Mouse (Mus musculus) forebrain, embryonic 16.5 days (tissue): ENCODE data around the gene Gm20388. TPM values are rescaled to one million over a fixed set of nuclear protein-coding genes. Genes with fewer than 3 reads are reported as not detected.
A peak's percentile ranks its signal among the peaks of the same experiment; 100 is the strongest.

Experiments used
- ATAC-seq: fragments of 200-750 bp; cut with Nextera tagmentation; 2 replicates; pipeline ENCODE4 v1.8.0; 2017; ENCODE audit warnings: mild to moderate bottlenecking, moderate library complexity
- H3K27ac ChIP-seq: fragments of 300-500 bp; sonication (generic); 2 replicates; pipeline ENCODE4 v1.5.1; 2014; ENCODE audit warnings: low read length, control low read depth
- H3K27me3 ChIP-seq: fragments of 300-500 bp; sonication (generic); replicated peaks from 2 replicates; pipeline ENCODE4 v1.6.1; 2014; ENCODE audit warnings: low read length; ENCODE audit not compliant: control insufficient read depth, insufficient read depth
- H3K36me3 ChIP-seq: fragments of 300-500 bp; sonication (generic); 2 replicates; pipeline ENCODE4 v1.6.1; 2014; ENCODE audit not compliant: control insufficient read depth, insufficient read depth
- H3K4me1 ChIP-seq: fragments of 300-500 bp; sonication (generic); replicated peaks from 2 replicates; pipeline ENCODE4 v1.6.1; 2014; ENCODE audit warnings: low read length; ENCODE audit not compliant: control insufficient read depth, insufficient read depth
- H3K4me2 ChIP-seq: fragments of 300-500 bp; sonication (generic); 2 replicates; pipeline ENCODE4 v1.6.1; 2014; ENCODE audit warnings: mild to moderate bottlenecking, low read length, control low read depth
- H3K4me3 ChIP-seq: fragments of 300-500 bp; sonication (generic); replicated peaks from 2 replicates; pipeline ENCODE4 v1.5.1; 2014; ENCODE audit warnings: mild to moderate bottlenecking, low read length, control low read depth
- H3K9ac ChIP-seq: fragments of 300-500 bp; sonication (generic); replicated peaks from 2 replicates; pipeline ENCODE4 v1.6.1; 2014; ENCODE audit warnings: low read depth, low read length, control low read depth
- H3K9me3 ChIP-seq: fragments of 300-500 bp; sonication (generic); 2 replicates; pipeline ENCODE4 v1.6.1; 2016; ENCODE audit warnings: low read length; ENCODE audit not compliant: control insufficient read depth
- WGBS: fragments of 180-500 bp; shearing (Covaris S2); extraction: QIAGEN DNeasy Blood & Tissue Kit; methylation state at CpG from one replicate; pipeline ENCODE4 v1.1.7; 2014; 5-methylcytosine and 5-hydroxymethylcytosine counted together
- polyA plus RNA-seq: library from polyadenylated mRNA; unstranded; fragments of >200 nt; fragmentation: Nextera tagmentation; extraction: Ambion mirVana; gene quantifications from 2 replicates; pipeline ENCODE4 v1.2.1, GENCODE M21; 2015

The Gm20388 gene
- polyA plus RNA-seq, 1 experiment from 2014 or later, result 4.7 TPM

DNA sequence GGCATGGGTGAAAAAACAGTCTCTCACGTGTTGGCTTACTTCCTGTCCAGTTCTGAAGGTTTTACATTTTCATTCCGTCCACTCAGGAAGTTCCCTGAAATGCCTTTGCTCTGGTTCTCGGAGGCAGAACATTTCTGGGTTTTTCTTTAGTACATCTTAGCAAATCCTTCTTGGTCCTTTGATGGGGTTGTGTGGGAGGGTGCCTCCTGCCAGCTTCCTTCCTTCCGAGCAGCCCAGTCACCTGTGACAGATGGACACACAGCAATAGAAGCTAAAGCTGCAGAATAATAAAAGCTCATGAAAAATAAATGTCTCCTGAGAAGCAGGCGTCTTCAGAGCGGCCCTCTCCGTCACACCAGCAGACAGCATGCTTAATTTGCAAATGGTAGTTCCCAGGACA lies 4168.3 kb downstream of the Gm20388 start:
- Histone ChIP-seq H3K4me1 (no peaks in the 10 kb centered on the region), H3K4me2 (no peak overlapping the region), H3K36me3 (no peaks in the 10 kb centered on the region), H3K27me3 (no peaks in the 10 kb centered on the region), H3K4me3 (no peak overlapping the region), H3K9me3 (no peaks in the 10 kb centered on the region), H3K9ac (no peak overlapping the region), H3K27ac (no peak overlapping the region)
- WGBS, result 70% methylated on average over 7 of the region's 7 CpGs
- no peak for ATAC-seq

GRCm38 (mm10) chr8:124080467-124081326 lies 4170.1 kb downstream of the Gm20388 start:
- ATAC-seq, result no peak

DNA sequence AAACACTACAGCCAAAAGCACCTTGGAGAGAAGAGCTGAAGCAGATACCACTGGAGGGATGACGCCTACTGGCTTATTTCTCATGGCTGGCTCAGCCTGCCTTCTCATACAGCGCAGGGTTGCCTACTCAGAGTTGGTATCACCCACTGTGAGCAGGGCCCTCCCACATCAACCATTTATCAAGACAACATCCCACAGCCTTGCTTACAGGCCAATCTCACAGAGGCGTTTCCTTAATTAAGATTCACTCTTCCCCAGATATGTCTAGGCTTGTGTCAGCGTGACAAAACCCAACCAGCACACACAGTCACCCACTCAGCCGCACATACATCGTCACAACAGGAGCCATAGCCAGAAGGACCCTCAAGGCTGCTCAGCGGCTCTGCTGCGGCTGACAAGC lies 4172.0 kb downstream of the Gm20388 start:
- no peaks in the 10 kb centered on the region for H3K27me3 ChIP-seq
- WGBS, result 91% methylated on average over 8 of the region's 8 CpGs
- no peak overlapping the region for H3K4me2 ChIP-seq
- no peaks in the 10 kb centered on the region for H3K9me3 ChIP-seq
- H3K4me3 ChIP-seq, result no peak overlapping the region
- no peaks in the 10 kb centered on the region for H3K4me1 ChIP-seq
- H3K36me3 ChIP-seq, result no peaks in the 10 kb centered on the region
- no peak for ATAC-seq
- no peak overlapping the region for H3K9ac ChIP-seq
- no peak overlapping the region for H3K27ac ChIP-seq

More at GRCm38 (mm10) chr8:124080467-124081326, 4170.1 kb downstream of the Gm20388 start:
- Histone ChIP-seq H3K4me3 (no peak overlapping the region), H3K9me3 (no peaks in the 10 kb centered on the region), H3K27ac (no peak overlapping the region), H3K9ac (no peak overlapping the region), H3K36me3 (no peaks in the 10 kb centered on the region), H3K27me3 (no peaks in the 10 kb centered on the region), H3K4me2 (no peak overlapping the region), H3K4me1 (no peaks in the 10 kb centered on the region)
- WGBS, result 87% methylated on average over 21 of the region's 21 CpGs

DNA sequence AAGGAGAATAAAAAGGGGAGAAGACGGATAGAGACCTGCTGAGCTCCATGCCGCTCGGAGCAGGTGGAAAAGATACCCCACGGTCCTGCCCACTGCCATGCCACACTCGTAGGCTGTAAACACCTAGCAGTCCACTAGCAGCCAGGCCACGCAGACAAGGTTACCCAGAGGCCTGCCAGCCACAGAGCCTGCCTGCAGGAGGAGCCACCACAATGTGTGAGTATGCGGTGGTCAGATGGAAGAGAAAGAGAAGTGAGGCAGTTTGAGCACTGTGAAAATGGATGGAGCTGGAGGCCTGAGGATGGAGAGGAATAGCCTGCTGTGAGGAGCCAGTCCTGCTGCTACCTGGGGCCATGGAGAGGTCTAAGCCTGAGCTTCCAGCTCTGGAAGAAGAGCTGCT lies 4173.0 kb downstream of the Gm20388 start:
- H3K27me3 ChIP-seq, result no peaks in the 10 kb centered on the region
- no peak overlapping the region for H3K9ac ChIP-seq
- H3K4me3 ChIP-seq, result no peak overlapping the region
- no peak overlapping the region for H3K27ac ChIP-seq
- no peaks in the 10 kb centered on the region for H3K36me3 ChIP-seq
- H3K4me1 ChIP-seq, result no peaks in the 10 kb centered on the region
- WGBS, result 81% methylated on average over 7 of the region's 7 CpGs
- no peaks in the 10 kb centered on the region for H3K9me3 ChIP-seq
- ATAC-seq, result no peak
- no peak overlapping the region for H3K4me2 ChIP-seq

GRCm38 (mm10) chr8:124085668-124086067 lies 4175.0 kb downstream of the Gm20388 start:
- Histone ChIP-seq H3K9ac (no peak overlapping the region), H3K36me3 (no peaks in the 10 kb centered on the region), H3K4me3 (no peak overlapping the region), H3K27ac (no peak overlapping the region), H3K4me1 (no peaks in the 10 kb centered on the region), H3K27me3 (no peaks in the 10 kb centered on the region), H3K4me2 (no peak overlapping the region), H3K9me3 (no peaks in the 10 kb centered on the region)
- no peak for ATAC-seq
- 75% methylated on average over 4 of the region's 4 CpGs for WGBS

GRCm38 (mm10) chr8:124088092-124088613 lies 4177.5 kb downstream of the Gm20388 start:
- H3K27me3 ChIP-seq, result no peaks in the 10 kb centered on the region
- no peaks in the 10 kb centered on the region for H3K36me3 ChIP-seq
- H3K4me1 ChIP-seq, result no peaks in the 10 kb centered on the region
- ATAC-seq, result no peak
- no peak overlapping the region for H3K4me2 ChIP-seq
- H3K9ac ChIP-seq, result no peak overlapping the region
- H3K4me3 ChIP-seq, result no peak overlapping the region
- no peak overlapping the region for H3K27ac ChIP-seq
- WGBS, result 40% methylated on average over 11 of the region's 11 CpGs
- H3K9me3 ChIP-seq, result no peaks in the 10 kb centered on the region

DNA sequence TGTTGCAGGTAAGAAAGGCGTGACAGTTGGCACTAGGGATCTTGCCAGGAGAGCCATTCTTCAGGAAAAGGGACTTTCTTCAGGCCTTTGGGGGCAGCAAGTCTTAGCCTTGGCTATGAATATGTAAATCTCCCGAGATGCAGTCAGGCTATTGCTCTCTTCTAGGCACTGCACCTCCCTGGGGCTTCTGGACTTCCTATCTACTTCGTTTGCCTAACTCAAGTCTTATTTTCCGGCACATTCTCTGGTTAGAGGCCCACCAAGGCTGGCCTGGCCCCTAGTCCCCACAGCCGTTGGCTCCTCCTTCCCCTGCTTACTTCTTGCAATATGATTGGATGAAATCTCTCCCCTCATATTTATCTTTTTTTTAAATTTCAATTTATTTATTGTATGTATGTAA lies 4178.4 kb downstream of the Gm20388 start:
- Histone ChIP-seq H3K9me3 (no peaks in the 10 kb centered on the region), H3K9ac (no peak overlapping the region), H3K27ac (no peak overlapping the region), H3K4me3 (no peak overlapping the region), H3K36me3 (no peaks in the 10 kb centered on the region), H3K27me3 (no peaks in the 10 kb centered on the region), H3K4me1 (no peaks in the 10 kb centered on the region), H3K4me2 (no peak overlapping the region)
- 82% methylated on average over 5 of the region's 5 CpGs for WGBS
- ATAC-seq, result no peak

DNA sequence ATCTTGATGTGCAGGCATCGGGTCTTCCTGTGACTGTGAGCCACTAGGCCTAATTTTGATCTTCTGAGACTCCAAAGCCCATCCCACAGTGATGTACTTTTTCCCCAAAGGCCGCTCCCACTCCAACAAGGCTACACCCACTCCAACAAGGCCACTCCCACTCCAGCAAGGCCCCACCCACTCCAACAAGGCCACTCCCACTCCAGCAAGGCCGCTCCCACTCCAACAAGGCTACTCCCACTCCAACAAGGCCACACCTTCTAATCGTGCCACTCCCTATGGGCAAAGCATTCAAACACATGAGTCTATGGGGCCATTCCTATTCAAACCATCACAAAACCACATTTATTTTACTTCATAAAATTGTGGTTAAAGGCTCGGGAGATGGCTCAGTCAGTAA lies 4179.8 kb downstream of the Gm20388 start:
- ATAC-seq, result no peak

DNA sequence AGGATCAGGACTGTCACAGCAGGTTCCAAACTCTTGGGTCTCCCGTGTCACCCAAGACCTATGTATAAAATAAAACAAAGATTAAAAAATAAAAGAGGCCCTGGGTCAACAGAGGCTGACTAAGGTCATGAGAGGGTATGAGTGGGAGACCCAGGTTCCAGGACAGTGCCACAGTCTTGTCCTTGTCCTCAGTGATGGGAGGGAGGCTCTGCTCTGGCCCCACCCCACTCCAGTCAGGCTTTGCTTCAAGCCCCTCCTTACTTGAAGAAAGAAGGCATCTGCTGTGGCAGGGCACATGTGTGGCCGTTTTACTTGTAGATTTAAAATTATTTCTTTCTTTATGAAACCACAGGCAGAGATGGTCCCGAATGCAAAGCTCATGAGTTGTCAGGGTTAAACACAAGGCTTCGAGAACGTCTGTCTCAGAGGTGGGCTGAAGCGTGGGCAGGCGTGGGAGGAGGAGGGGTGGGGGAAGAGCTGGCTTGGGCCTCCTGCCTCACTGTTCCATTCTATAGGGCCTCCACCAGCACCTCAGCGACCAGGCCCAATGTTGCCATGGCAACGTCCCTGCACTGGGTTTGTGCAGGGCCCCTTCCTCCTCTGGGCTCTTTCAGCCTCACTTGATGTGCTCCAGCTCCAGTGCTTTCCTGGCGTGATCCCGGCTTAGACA lies 4188.4 kb downstream of the Gm20388 start:
- H3K27ac ChIP-seq, result no peak overlapping the region
- no peaks in the 10 kb centered on the region for H3K9me3 ChIP-seq
- peak; percentile 77 for ATAC-seq
- peaks cover 8% of the 10 kb centered on the region for H3K4me1 ChIP-seq
- H3K9ac ChIP-seq, result 0 out of 2 replicates have a peak overlapping the region, but pooled peaks have one; percentile 10
- no peaks in the 10 kb centered on the region for H3K27me3 ChIP-seq
- WGBS, result 8% methylated on average over 11 of the region's 11 CpGs
- H3K36me3 ChIP-seq, result no peaks in the 10 kb centered on the region
- no peak overlapping the region for H3K4me3 ChIP-seq
- H3K4me2 ChIP-seq, result no peak overlapping the region

More for the DNA sequence above, 4179.8 kb downstream of the Gm20388 start:
- H3K4me2 ChIP-seq, result no peak overlapping the region
- H3K4me3 ChIP-seq, result no peak overlapping the region
- no peak overlapping the region for H3K27ac ChIP-seq
- H3K36me3 ChIP-seq, result no peaks in the 10 kb centered on the region
- WGBS, result 90% methylated on average over 5 of the region's 5 CpGs
- H3K27me3 ChIP-seq, result no peaks in the 10 kb centered on the region
- H3K9ac ChIP-seq, result no peak overlapping the region
- H3K9me3 ChIP-seq, result no peaks in the 10 kb centered on the region
- H3K4me1 ChIP-seq, result no peaks in the 10 kb centered on the region
